Mouse (Mus musculus): ENCODE data around the gene Lias.

Gene Lias

GRCm38 (mm10) chr5:65428321-65428720 is 37.0 kb downstream of the Lias start:
- peak; percentile 12 for DNase-seq

GRCm38 (mm10) chr5:65429441-65429840 is 38.1 kb downstream of the Lias start:
- no peak for DNase-seq

- peak; percentile 30 for DNase-seq
Observed at GRCm38 (mm10) chr5:65434471-65435362, 43.4 kb downstream of the Lias start.

GRCm38 (mm10) chr5:65435363-65435805 is 44.1 kb downstream of the Lias start:
- DNase-seq, result no peak

GRCm38 (mm10) chr5:65435806-65436561 is 44.7 kb downstream of the Lias start, which contains the start of gene Ugdh:
Gene Ugdh (minus strand): TSS chr5:65435949.
- DNase-seq, result peak; percentile 98

GRCm38 (mm10) chr5:65438041-65438440 is 46.7 kb downstream of the Lias start:
- DNase-seq, result no peak

GRCm38 (mm10) chr5:65444981-65445380 is 53.7 kb downstream of the Lias start:
- no peak for DNase-seq

- no peak for DNase-seq
Observed at GRCm38 (mm10) chr5:65446756-65447155, 55.5 kb downstream of the Lias start.

- no peak for DNase-seq
Observed at GRCm38 (mm10) chr5:65447826-65448225, 56.5 kb downstream of the Lias start.

- no peak for DNase-seq
Observed at GRCm38 (mm10) chr5:65448941-65449340, 57.6 kb downstream of the Lias start.

GRCm38 (mm10) chr5:65454771-65455170 is 63.5 kb downstream of the Lias start:
- no peak for DNase-seq

- DNase-seq, result no peak
Observed at GRCm38 (mm10) chr5:65457086-65457827, 66.0 kb downstream of the Lias start.

GRCm38 (mm10) chr5:65457846-65458245 is 66.5 kb downstream of the Lias start:
- DNase-seq, result no peak

GRCm38 (mm10) chr5:65459454-65459853 is 68.2 kb downstream of the Lias start:
- no peak for DNase-seq
